Mouse (Mus musculus) gastrocnemius, adult 2 months (tissue): ENCODE results near the gene Cpa5. TPM values are rescaled to one million over a fixed set of nuclear protein-coding genes. Genes with fewer than 3 reads are reported as not detected.

ENCODE experiments used
- DNase-seq: peaks from one replicate; pipeline ENCODE4 v3.0.0; 2022
- H3K27ac ChIP-seq: fragments of 200-600 bp; 2 replicates; pipeline ENCODE4 v1.8.1; 2022; ENCODE audit warnings: mild to moderate bottlenecking
- H3K4me3 ChIP-seq: fragments of 200-600 bp; 2 replicates; pipeline ENCODE4 v1.8.1; 2022; ENCODE audit warnings: mild to moderate bottlenecking, moderate library complexity
- CTCF ChIP-seq: fragments of 200-600 bp; IDR thresholded peaks from 2 replicates; pipeline ENCODE4 v1.8.1; 2022; ENCODE audit warnings: antibody characterized with exemption, mild to moderate bottlenecking, moderate library complexity
- intact Hi-C: fragments of 180-260 bp; cut with DNase I; formaldehyde crosslinking; loops from one replicate; pipeline ENCODE4 v1.15.1; 2025
- total RNA-seq, 2 experiments: library from RNA; stranded (reverse); gene quantifications; 2 replicates each; pipeline ENCODE4 v1.2.3; 2021

Cpa5 gene
- total RNA-seq, 2 experiments from 2014 or later = not detected

DNA sequence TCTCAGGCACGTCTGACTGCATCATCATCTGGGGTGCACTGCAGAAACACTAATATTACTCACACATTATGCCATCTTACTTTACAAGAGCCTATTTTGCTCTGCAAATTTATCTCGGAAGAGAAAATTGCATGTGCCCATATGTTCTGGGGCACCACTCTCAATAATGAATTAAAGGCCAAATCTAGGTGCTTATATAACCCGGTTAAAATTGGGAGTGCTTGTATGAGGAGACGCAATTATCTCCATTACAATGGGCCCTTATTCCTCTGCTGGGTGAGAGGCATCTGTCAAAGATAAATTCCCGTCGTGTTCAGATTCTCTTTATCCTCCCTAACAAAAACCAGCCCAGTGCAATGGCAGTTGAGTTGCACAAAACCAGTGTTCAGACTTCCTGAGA is 54.0 kb downstream of the Cpa5 start:
- DNase-seq = no peak
- no peak overlapping the region for H3K27ac ChIP-seq
- no peak overlapping the region for H3K4me3 ChIP-seq
- no peak for TF ChIP-seq CTCF
- intact Hi-C loops = no loop called here

DNA sequence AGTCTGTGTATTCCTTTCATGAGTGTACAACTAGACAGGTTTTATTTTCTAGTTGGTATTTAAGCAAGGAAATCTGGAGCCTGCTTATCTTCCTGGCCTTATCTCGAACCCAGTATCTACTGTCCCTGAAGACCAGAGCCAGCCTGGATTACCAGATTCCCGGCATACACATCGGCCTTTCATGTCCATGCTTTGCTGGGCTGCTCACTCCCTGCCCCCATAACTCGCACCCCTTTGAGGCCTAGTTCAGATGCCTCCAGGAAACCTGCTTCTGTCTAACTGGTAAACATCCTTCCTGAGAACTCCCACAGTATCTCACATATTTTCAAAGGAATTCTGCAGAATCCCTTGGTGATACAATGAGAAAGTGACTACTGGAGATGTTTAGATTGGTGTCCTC is 54.5 kb downstream of the Cpa5 start:
- DNase-seq = no peak
- Histone ChIP-seq H3K27ac (no peak overlapping the region), H3K4me3 (no peak overlapping the region)
- TF ChIP-seq CTCF = no peak
- intact Hi-C loops = no loop called here

DNA sequence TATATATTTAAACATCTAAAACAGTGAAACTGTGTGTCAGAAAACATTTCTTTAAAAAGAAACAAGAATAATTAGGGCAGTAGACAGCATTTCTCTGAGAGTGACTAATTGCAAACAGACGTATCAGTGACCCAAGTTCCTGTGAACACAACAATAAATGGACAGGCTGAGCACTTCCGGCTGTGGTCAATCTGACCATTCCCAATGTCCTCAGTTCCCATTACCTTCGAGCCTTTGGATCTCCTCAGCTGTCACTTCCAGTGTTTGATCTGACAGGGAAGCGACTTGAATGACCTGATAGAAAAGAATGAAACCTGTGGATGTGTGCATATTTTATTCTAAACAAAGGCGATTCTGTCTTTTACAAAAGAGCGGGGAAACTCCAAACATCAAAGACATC is 55.2 kb downstream of the Cpa5 start:
- TF ChIP-seq CTCF = no peak
- no peak for DNase-seq
- Histone ChIP-seq H3K27ac (no peak overlapping the region), H3K4me3 (no peak overlapping the region)
- intact Hi-C loops = no loop called here

DNA sequence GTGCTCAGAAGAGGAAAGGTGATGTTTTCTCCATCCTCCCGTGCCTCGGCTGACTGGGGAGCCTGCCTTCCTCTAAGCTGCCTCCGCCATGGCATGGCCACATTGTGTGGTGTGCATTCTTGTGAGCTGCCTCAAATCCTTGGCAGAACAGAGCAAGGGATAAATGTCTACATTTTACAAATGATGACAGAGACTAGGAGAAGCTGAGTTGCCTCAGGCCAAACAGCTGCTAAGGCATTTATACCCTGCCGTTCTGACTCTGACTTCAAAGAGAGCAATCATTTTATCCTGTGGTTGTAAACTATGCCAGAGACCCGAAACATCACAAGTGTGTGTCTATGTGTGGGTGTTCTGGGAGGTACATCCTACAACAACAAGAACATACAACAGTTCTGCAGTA is 56.8 kb downstream of the Cpa5 start:
- no peak for TF ChIP-seq CTCF

DNA sequence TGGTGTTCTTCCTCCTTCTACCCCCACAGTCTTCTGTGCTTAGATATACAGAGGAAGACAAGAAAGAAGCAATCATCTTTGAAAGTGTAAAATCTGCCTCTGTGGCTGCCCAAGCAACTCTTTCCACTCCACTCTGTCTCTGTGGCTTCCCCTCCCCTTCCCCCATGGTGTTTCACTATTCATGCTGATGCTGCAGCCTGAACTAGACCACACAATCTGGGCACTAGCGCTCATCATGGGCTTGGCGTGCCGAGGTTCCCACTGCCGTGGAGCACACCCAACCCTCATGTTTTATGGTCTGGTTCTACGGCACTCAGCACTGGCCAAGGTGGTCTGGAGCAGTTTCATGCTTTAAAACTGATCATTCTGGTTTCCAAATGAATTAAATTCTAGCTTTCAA is 60.9 kb downstream of the Cpa5 start:
- no peak for DNase-seq
- Histone ChIP-seq H3K27ac (no peak overlapping the region), H3K4me3 (no peak overlapping the region)
- no peak for TF ChIP-seq CTCF
- intact Hi-C loops = no loop called here

More for the DNA sequence above, 56.8 kb downstream of the Cpa5 start:
- H3K27ac ChIP-seq = no peak overlapping the region
- intact Hi-C loops = no loop called here
- no peak overlapping the region for H3K4me3 ChIP-seq
- no peak for DNase-seq

DNA sequence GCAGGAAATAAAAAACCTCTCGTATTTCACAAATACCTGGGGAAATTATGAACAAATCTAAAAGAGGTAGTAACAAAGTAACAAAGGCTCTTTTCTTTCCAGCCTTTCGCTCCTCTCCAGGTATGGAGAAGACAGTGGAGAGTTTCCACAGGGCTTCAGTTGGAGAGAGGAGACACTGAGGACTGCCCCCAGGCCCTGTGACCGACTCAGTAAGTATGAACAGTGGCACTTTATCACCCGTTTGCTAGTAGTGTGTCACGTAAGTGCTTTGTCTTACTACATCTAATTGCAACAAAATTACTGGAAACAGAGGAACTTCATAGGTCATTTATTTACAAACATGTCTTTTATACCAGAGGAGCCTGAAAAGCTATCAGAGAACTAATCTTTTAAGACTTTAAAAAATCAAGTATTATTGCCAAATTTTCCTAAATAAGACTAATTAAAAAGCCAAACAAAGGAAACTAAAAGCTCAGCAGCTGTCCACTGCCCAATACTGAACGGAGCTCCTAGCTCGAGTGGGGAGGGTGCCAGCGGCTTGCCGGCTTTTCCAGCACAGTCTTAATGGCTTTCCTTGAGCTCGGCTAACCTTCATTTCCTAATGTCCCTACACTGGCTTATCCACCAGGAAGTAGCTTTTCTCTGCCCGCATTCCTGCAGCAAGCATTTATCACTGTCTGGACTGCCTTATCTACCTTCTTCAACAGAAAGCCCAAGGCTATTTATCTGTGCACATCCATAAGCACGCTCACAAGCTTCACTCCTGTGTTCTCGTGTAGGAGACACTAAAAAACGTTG is 63.2 kb downstream of the Cpa5 start:
- TF ChIP-seq CTCF = no peak
- Histone ChIP-seq H3K27ac (peak overlapping the region; percentile 73), H3K4me3 (peak overlapping the region; percentile 70)
- intact Hi-C loops = no loop called here
- peak; percentile 56 for DNase-seq

DNA sequence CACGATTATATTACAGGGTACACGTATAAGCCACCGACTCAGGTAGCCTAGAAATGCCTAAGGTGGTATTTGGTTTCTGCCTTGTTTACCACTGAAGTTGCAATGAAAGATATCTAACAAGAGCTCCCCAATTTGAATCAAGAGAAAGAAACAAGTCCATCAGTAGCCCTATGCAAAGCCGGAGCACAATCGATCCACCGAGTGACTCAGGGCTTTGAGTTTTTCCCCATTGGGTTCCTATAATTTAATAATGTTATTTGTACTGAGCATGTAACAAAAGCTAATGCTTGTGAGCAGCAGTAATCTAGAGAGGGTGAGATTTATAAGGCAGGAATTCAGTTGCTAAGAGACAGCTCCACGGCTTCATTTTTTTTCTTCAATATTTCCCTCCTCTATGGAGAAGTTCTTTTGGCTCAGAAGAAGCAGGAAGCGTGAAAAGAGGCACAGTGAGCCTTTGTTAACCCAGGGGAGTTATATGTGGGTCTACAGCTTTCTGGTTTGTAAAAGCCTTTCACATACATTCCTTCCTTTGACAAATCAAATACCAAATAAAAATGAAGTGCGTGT is 64.0 kb downstream of the Cpa5 start:
- Histone ChIP-seq H3K4me3 (peak overlapping the region; percentile 70), H3K27ac (peak overlapping the region; percentile 73)
- DNase-seq = no peak
- TF ChIP-seq CTCF = no peak
- intact Hi-C loops = no loop called here

DNA sequence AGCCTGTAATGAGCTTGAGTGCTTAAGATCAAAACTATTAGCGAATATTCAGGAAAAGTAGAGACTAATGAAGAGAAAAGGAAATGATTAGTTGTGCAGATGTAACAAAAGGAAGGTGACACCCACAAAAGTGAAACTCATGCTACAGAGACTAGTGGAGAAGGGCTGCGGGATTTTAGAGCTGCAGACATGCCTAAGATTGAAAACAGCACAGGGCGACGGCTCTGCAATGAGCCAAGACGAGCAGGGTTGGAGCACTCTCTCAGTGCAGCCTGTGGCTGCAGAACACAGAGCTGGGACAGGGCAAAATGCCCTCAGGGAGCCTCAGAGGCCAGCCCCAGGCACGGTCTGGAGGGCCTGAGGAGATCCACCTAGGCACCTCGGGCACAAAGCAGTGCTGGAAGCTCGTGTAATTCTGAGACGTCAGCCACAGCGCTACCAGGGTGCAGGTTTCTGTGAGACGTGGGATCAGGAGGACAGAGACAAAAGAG is 64.5 kb downstream of the Cpa5 start:
- no peak for TF ChIP-seq CTCF

DNA sequence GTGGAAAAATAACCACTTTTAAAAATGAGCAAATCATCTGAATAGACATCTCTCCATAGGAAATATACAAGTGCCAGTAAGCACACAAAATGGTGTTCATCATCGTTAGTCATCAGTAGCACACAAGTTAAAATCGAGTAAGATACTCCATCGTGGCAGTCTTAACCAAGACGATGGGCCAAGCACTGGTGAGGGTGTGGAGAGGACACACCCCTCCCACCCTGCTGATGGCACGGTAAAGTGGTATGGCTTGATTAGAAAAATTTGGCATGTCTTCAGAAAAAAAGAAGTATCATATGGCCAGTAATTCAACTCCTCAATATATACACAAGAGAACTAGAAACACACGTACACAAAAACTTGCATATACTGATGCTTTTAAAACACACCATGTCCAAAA is 65.7 kb downstream of the Cpa5 start:
- intact Hi-C loops = no loop called here
- no peak for TF ChIP-seq CTCF
- DNase-seq = no peak
- Histone ChIP-seq H3K4me3 (no peak overlapping the region), H3K27ac (no peak overlapping the region)

More for the DNA sequence above, 64.5 kb downstream of the Cpa5 start:
- H3K27ac ChIP-seq = peak overlapping the region; percentile 73
- DNase-seq = peak; percentile 60
- H3K4me3 ChIP-seq = peak overlapping the region; percentile 70
- intact Hi-C loops = no loop called here

DNA sequence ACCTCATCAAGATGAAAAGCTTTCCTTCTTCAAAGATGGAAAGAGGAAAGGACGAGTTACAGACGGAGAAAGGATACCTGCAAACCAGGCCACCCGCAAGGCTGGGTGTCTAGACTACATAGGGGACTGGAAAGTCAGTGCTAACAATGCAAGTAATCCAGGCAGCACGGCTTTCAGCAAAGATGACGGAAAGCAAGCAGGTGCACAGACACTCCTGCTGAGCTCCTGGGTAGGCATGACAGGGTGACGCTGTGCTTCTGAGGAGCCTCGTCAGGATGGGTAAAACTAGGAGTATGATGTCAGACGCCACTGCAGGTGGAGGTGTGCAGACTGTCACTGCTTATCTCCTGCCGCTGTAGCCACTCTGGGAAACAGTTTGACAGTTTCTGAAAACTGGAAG is 66.8 kb downstream of the Cpa5 start:
- no peak for DNase-seq
- H3K27ac ChIP-seq = no peak overlapping the region
- TF ChIP-seq CTCF = no peak

DNA sequence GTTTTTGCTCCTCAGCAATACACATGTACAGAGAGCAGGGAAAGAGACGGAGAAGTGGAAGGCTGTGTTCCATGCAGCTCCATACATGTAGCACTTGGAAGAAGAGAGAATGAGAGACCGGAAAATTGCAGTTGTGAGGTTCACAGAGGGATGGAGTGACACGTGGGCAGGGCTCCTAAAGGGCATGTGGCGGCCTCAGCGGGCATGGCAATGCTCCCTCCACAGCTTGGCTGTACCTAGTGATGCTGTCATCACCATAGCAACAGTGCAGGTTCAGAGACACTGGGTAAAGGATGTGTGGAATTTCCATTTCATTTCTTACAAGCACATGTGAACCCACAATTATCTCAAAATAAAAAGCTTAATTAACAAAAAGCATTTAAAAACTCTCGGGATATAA is 67.7 kb downstream of the Cpa5 start:
- intact Hi-C loops = no loop called here
- no peak for TF ChIP-seq CTCF
- H3K4me3 ChIP-seq = no peak overlapping the region
- no peak overlapping the region for H3K27ac ChIP-seq
- DNase-seq = no peak

More for the DNA sequence above, 66.8 kb downstream of the Cpa5 start:
- no peak overlapping the region for H3K4me3 ChIP-seq
- intact Hi-C loops = no loop called here

DNA sequence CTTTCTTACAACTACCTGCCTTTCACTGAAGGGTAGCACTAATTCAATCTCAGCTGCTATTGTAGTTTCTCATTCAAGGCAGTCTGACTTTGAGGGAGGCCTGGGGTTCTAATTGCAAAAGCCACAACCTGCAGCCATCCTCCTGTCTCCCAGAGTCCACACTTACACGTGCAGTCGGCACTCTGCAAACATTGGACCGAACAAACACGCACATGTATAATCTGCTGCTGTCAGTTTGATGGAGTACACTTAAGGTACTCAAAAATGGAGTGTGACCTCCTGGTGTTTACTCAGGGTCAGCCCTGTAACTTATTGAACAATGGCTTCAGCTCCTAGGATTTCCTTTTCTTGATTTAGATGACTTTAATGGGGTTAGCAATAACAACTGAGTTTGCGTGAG is 68.8 kb downstream of the Cpa5 start:
- H3K27ac ChIP-seq = no peak overlapping the region

DNA sequence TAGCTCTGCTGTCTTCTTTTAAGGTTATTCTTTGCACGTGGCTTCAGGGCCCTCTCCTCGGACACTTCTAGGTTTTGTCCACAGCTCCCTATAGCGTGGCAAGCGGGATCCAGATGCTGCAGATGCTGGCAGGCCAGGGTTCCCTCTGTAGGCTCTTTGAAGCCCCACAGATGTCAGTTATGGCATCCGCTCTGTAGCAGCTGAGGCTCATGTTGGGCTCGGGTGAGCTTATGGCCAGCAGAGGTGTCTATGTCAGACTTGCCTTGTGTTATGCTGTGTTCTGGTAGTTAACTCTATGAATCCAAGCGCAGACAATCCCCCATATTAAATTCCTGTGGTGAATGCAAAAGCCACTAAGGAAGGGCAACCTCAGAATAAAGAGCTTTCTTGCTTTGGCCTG is 69.6 kb downstream of the Cpa5 start:
- TF ChIP-seq CTCF = no peak
- Histone ChIP-seq H3K4me3 (no peak overlapping the region), H3K27ac (no peak overlapping the region)
- DNase-seq = no peak
- intact Hi-C loops = no loop called here

More for the DNA sequence above, 68.8 kb downstream of the Cpa5 start:
- no peak overlapping the region for H3K4me3 ChIP-seq
- TF ChIP-seq CTCF = no peak
- DNase-seq = no peak
- intact Hi-C loops = no loop called here

Other genes with a start within 250 kb of the Cpa5 start
- 10 to 100 TPM; 15.5 to 19.3 TPM for gene Zc3hc1, start 220.0 kb upstream of the Cpa5 start, total RNA-seq
- gene Klhdc10, start 209.1 kb upstream of the Cpa5 start, total RNA-seq = 10 to 100 TPM; 35.8 to 44.4 TPM
- gene Tmem209, start 101.2 kb upstream of the Cpa5 start, total RNA-seq = 10 to 100 TPM in 1 of 2 experiments, 1 to 10 TPM in 1; 7.1 to 11.4 TPM
- gene Ssmem1, start 101.2 kb upstream of the Cpa5 start, total RNA-seq = under 1 TPM; 0.18 to 0.20 TPM
- gene Cpa2, start 69.4 kb upstream of the Cpa5 start, total RNA-seq = not detected
- gene Cpa4, start 42.6 kb upstream of the Cpa5 start, total RNA-seq = not detected
- not detected for gene Cpa1, start 28.2 kb downstream of the Cpa5 start, total RNA-seq
- 1 to 10 TPM in 1 of 2 experiments, under 1 TPM in 1; 0.20 to 1.6 TPM for gene Cep41, start 82.7 kb downstream of the Cpa5 start, total RNA-seq
- 1 to 10 TPM; 1.6 to 2.4 TPM for gene Mest, start 112.5 kb downstream of the Cpa5 start, total RNA-seq